Mouse (Mus musculus) layer of hippocampus, postnatal 10 days (tissue): ENCODE data around the gene 1700028J19Rik. TPM values are rescaled to one million over a fixed set of nuclear protein-coding genes. Genes with fewer than 3 reads are reported as not detected.

Experiments
- total RNA-seq, 2 experiments: library from RNA; stranded (reverse); gene quantifications; 2 replicates each; pipeline ENCODE4 v1.2.3; 2021

1700028J19Rik gene
- total RNA-seq, 2 experiments from 2014 or later: 1.3 to 2.1 TPM

Other genes with a start within 250 kb of the 1700028J19Rik start
- not detected for gene Klk1b26, start 234.5 kb downstream of the 1700028J19Rik start, total RNA-seq
- gene Klk1b27, start 194.4 kb downstream of the 1700028J19Rik start, total RNA-seq: not detected
- gene Klk1b21, start 144.4 kb downstream of the 1700028J19Rik start, total RNA-seq: not detected
- not detected for gene Klk1b22, start 134.0 kb downstream of the 1700028J19Rik start, total RNA-seq
- not detected for gene Klk1b16, start 109.9 kb downstream of the 1700028J19Rik start, total RNA-seq
- not detected for gene Klk1b24, start 58.5 kb downstream of the 1700028J19Rik start, total RNA-seq
- gene Klk1b3, start 48.5 kb downstream of the 1700028J19Rik start, total RNA-seq: not detected
- gene Klk1b4, start 39.3 kb downstream of the 1700028J19Rik start, total RNA-seq: not detected
- gene Klk1b5, start 30.8 kb downstream of the 1700028J19Rik start, total RNA-seq: not detected
- not detected for gene Klk1, start 21.3 kb downstream of the 1700028J19Rik start, total RNA-seq
- not detected for gene Gm36864, start 10.5 kb downstream of the 1700028J19Rik start, total RNA-seq
- 100 to 1,000 TPM; 117 to 139 TPM for gene 2410002F23Rik, start within 50 bp of the 1700028J19Rik start, total RNA-seq
- not detected for gene Acp4, start 10.7 kb upstream of the 1700028J19Rik start, total RNA-seq
- not detected for gene Gm15517, start 14.8 kb upstream of the 1700028J19Rik start, total RNA-seq
- 1 to 10 TPM; 1.9 TPM for gene Clec11a, start 60.2 kb upstream of the 1700028J19Rik start, total RNA-seq
- gene Shank1, start 63.6 kb upstream of the 1700028J19Rik start, total RNA-seq: 100 to 1,000 TPM; 439 to 476 TPM
- gene Syt3, start 137.4 kb upstream of the 1700028J19Rik start, total RNA-seq: 10 to 100 TPM; 84.0 to 90.2 TPM
- 1 to 10 TPM; 4.3 to 5.0 TPM for gene 1700008O03Rik, start 139.1 kb upstream of the 1700028J19Rik start, total RNA-seq
- 100 to 1,000 TPM; 338 to 365 TPM for gene Lrrc4b, start 182.3 kb upstream of the 1700028J19Rik start, total RNA-seq
- gene Aspdh, start 218.7 kb upstream of the 1700028J19Rik start, total RNA-seq: 10 to 100 TPM; 13.0 to 16.5 TPM
- gene Josd2, start 221.3 kb upstream of the 1700028J19Rik start, total RNA-seq: 10 to 100 TPM; 38.7 to 41.1 TPM
- gene Emc10, start 249.8 kb upstream of the 1700028J19Rik start, total RNA-seq: 100 to 1,000 TPM; 157 to 169 TPM
- 10 to 100 TPM; 27.6 to 33.3 TPM for gene Fam71e1, start 249.9 kb upstream of the 1700028J19Rik start, total RNA-seq